Mouse (Mus musculus) kidney, embryonic 16.5 days (tissue): ENCODE measurements around the gene Fam228b. TPM values are rescaled to one million over a fixed set of nuclear protein-coding genes. Genes with fewer than 3 reads are reported as not detected.
"Not testable (repeated sequence)": the region's sequence is repeated elsewhere in the genome, so short reads cannot be mapped to it uniquely, and the experiment has no call there.

Source experiments
- ATAC-seq: fragments of 200-750 bp; cut with Nextera tagmentation; 2 replicates; pipeline ENCODE4 v1.8.0; 2017; ENCODE audit warnings: moderate TSS enrichment; ENCODE audit not compliant: low FRiP score, low TSS enrichment
- H3K27ac ChIP-seq: fragments of 300-500 bp; sonication (generic); 2 replicates; pipeline ENCODE4 v1.5.1; 2014; ENCODE audit warnings: low read length
- H3K27me3 ChIP-seq: fragments of 300-500 bp; sonication (generic); 2 replicates; pipeline ENCODE4 v1.6.1; 2014; ENCODE audit warnings: low read length, control low read depth, mixed read lengths; ENCODE audit not compliant: insufficient read depth
- H3K36me3 ChIP-seq: fragments of 300-500 bp; sonication (generic); 2 replicates; pipeline ENCODE4 v1.6.1; 2014; ENCODE audit warnings: low read length, control low read depth, mixed read lengths; ENCODE audit not compliant: insufficient read depth
- H3K4me1 ChIP-seq: fragments of 300-500 bp; sonication (generic); 2 replicates; pipeline ENCODE4 v1.6.1; 2014; ENCODE audit warnings: low read length, control low read depth, mixed read lengths; ENCODE audit not compliant: insufficient read depth
- H3K4me2 ChIP-seq: fragments of 300-500 bp; sonication (generic); replicated peaks from 2 replicates; pipeline ENCODE4 v1.6.1; 2014; ENCODE audit warnings: low read depth, low read length
- H3K4me3 ChIP-seq: fragments of 300-500 bp; sonication (generic); 2 replicates; pipeline ENCODE4 v1.5.1; 2014; ENCODE audit warnings: mild to moderate bottlenecking, low read length
- H3K9ac ChIP-seq: fragments of 300-500 bp; sonication (generic); replicated peaks from 2 replicates; pipeline ENCODE4 v1.6.1; 2014; ENCODE audit warnings: low read length
- H3K9me3 ChIP-seq: fragments of 300-500 bp; sonication (generic); 2 replicates; pipeline ENCODE4 v1.6.1; 2016; ENCODE audit warnings: low read length, control low read depth
- WGBS: fragments of 180-500 bp; shearing (Covaris S2); extraction: QIAGEN DNeasy Blood & Tissue Kit; methylation state at CpG from one replicate; pipeline ENCODE4 v1.1.7; 2014; 5-methylcytosine and 5-hydroxymethylcytosine counted together
- polyA plus RNA-seq: library from polyadenylated mRNA; unstranded; fragments of >200 nt; fragmentation: Nextera tagmentation; extraction: Ambion mirVana; gene quantifications from 2 replicates; pipeline ENCODE4 v1.2.1, GENCODE M21; 2015

The Fam228b gene
- 1.9 and 4.1 TPM in 2 replicates for polyA plus RNA-seq

DNA sequence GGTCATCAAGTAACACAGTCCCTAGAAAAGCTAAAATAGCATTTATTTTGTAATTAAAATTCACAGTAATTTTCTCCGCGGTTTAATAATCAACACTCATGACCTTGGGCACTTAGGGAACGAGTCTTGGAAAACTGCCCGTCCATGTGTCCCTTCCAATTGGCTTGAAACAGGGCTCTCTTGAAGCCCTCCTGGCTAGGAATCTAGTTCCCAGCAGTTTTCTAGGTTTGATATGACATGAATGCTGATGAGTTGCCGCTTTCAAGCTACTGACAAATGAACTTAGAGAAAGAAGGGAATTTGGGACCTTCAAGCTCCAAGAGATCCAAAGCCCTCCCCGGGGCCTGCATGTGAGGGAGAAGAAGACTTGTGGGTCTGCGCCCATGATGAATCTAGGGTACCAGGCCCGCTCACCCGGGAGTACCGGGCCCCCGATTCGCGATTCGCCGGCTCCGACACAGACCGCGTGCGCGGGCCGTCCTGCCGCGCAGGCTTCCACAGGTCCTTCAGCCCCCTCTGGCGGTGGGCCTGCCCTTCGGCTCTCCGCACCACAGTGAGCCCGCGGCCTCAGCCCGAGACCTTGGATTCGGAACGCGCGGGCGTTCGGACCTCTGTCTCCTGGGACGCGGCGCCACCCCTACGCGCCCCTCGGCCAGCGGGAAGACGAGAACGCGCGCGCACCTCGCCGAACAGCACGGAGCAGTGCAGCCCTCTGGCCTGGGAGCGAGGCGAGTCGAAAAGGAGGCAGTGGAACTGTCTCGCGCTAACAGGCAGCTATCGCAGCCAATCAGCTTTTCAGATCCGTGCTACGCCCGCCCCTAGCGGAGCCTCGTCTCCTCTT lies at the start of gene Fam228b, which contains the start of gene Pfn4:
TSS of gene Fam228b (minus strand) at position 776 of the 841 bp plus-strand sequence.
TSS of gene Pfn4 (plus strand) at position 531 of the 841 bp plus-strand sequence.
- ATAC-seq: peak; percentile 99
- Histone ChIP-seq H3K4me1 (0 out of 2 replicates have a peak, but pooled peaks cover 4% of the 10 kb centered on the region), H3K27me3 (no peaks in the 10 kb centered on the region), H3K9ac (peak within 1 kb of the TSS; percentile 91), H3K36me3 (no peaks in the 10 kb centered on the region), H3K4me2 (peak within 1 kb of the TSS; percentile 69), H3K4me3 (peak within 1 kb of the TSS; percentile 66), H3K9me3 (no peaks in the 10 kb centered on the region), H3K27ac (peak within 1 kb of the TSS; percentile 88)
- WGBS: 3% methylated on average over 61 of the region's 61 CpGs

DNA sequence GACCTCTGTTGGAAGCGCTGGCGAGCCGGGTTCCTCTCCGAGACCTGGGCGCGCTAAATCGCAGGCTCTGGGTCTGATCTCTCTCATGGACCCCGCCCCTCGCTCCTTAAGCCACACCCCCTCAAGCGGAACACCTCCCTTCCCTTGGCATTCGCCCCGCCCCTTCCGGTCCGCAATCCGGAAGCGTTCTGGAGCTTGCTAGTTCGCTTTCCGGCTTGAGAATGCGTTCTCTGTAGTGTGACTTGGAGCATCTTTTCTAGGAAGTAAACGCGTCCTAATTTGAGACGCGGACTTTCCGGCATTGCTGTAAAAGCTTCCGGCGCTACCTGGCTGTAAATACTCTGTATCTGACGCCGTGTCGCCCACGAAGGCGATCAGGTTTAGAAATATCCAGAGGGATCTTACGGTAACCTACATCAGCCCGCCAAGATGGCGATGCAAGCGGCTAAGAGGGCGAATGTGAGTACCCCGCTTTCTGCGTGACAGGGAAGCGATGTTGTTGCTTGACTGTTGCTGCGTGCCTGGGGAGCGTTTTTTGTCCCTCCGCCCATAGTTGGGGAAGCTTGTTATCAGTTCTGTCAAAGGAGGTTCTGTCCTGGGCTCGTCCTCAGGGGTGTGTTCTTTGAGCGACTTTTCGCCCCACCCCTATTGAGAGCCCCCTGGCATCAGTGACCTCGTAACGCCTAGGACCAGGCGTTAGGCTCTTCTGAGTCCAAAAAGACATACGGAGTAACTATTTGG lies 48.5 kb upstream of the Fam228b start, which contains the start of gene Sf3b6:
TSS of gene Sf3b6 (plus strand) at position 184 of the 741 bp plus-strand sequence.
- H3K27ac ChIP-seq: peak within 1 kb of the TSS; percentile 95
- peak within 1 kb of the TSS; percentile 84 for H3K4me3 ChIP-seq
- ATAC-seq: peak; percentile 98
- H3K4me2 ChIP-seq: peak within 1 kb of the TSS; percentile 83
- no peaks in the 10 kb centered on the region for H3K9me3 ChIP-seq
- peaks cover 18% of the 10 kb centered on the region for H3K4me1 ChIP-seq
- no peaks in the 10 kb centered on the region for H3K27me3 ChIP-seq
- peak within 1 kb of the TSS; percentile 87 for H3K9ac ChIP-seq
- H3K36me3 ChIP-seq: peaks cover 21% of the 10 kb centered on the region
- WGBS: under 1% methylated on average over 49 of the region's 49 CpGs

DNA sequence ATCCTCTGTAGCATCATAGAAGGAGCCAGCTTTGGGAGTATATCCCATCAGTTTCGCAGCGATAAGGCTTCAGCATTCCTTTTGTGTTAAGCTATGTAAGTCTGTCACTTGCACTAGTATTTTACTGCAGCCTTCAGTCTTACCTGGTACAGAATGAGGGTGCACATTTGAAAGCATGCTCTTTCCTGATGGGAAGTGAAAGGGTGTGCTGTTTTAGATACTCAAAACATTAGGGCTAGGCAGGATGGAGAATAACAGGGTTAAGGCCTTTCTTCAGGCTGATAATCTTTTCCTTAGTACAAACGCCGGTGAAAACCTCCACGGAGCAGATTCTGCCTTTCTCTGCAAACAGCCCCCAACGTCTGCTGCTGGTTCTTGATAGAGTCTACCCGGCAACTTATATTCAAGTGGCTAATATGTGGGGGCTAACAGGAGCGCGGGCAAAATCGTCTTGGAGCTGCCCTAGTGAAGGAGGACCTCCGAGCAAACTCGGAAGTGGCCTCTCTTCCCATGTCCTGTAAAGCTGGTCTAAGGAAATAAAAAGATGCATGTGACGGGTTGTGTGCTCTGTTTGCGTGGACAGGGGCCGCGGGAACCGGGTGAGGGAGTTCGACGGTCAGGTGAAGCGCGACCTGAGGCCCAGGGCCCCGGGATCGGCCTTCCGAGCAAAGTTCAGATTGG lies 47.8 kb upstream of the Fam228b start:
- Histone ChIP-seq H3K4me2 (peak overlapping the region; percentile 83), H3K9me3 (no peaks in the 10 kb centered on the region), H3K27ac (peak overlapping the region; percentile 95), H3K4me1 (peaks cover 19% of the 10 kb centered on the region), H3K36me3 (peaks cover 14% of the 10 kb centered on the region), H3K27me3 (no peaks in the 10 kb centered on the region), H3K9ac (peak overlapping the region; percentile 87), H3K4me3 (peak overlapping the region; percentile 84)
- peak; percentile 84 for ATAC-seq
- WGBS: 10% methylated on average over 24 of the region's 24 CpGs

DNA sequence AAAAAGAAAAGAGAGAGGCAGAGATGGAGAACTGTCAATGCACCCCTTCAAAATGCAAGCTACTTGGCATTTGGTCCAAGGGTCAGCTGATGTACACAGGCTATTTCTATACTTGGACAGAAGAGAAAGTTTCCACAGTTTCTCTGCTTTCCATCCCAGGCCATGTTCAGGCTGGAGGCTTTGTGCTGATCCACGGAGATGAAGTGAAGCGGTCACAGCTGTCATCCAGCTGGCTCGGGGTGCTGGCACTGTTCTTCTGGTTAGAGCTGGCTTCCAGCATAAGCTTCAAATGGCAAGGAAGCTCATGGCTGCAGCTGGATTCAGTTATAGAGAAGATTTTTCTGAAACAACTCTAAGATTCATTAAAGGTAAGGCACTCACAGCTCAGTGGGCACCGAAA lies 44.6 kb upstream of the Fam228b start:
- H3K27ac ChIP-seq: no peak overlapping the region
- no peak overlapping the region for H3K4me3 ChIP-seq
- ATAC-seq: no peak
- no peaks in the 10 kb centered on the region for H3K27me3 ChIP-seq
- H3K4me1 ChIP-seq: peaks cover 16% of the 10 kb centered on the region
- WGBS: 87% methylated on average over 4 of the region's 4 CpGs
- H3K4me2 ChIP-seq: no peak overlapping the region
- H3K36me3 ChIP-seq: no peaks in the 10 kb centered on the region
- H3K9me3 ChIP-seq: peaks cover 5% of the 10 kb centered on the region
- H3K9ac ChIP-seq: no peak overlapping the region

DNA sequence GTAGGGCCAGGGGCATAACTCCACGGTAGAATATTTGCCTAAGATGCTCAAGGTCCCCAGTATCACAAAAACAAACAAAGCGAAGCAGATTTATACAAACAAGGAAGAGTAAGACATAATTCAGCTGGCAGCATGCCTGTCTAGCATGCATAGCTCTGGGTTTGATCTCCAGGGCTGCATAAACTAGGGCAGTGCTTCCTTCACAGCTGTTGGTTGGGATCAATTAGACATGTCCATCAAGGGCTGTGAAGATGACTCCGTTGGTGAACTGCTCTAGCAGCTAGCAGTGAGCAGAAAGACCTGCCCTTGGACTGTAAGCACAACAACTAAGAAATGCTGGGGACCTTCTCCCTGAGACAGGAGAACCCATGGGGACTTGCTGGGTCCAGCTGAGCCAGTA lies 42.6 kb upstream of the Fam228b start:
- Histone ChIP-seq H3K4me2 (no peak overlapping the region), H3K36me3 (no peaks in the 10 kb centered on the region), H3K4me3 (no peak overlapping the region), H3K27ac (no peak overlapping the region; the same call in 1 of the 2 replicates), H3K9me3 (peaks cover 5% of the 10 kb centered on the region), H3K9ac (no peak overlapping the region), H3K27me3 (no peaks in the 10 kb centered on the region), H3K4me1 (peaks cover 8% of the 10 kb centered on the region)
- peak; percentile 65; the same call in 1 of the 2 replicates for ATAC-seq
- 37% methylated on average over 3 of the region's 3 CpGs for WGBS

DNA sequence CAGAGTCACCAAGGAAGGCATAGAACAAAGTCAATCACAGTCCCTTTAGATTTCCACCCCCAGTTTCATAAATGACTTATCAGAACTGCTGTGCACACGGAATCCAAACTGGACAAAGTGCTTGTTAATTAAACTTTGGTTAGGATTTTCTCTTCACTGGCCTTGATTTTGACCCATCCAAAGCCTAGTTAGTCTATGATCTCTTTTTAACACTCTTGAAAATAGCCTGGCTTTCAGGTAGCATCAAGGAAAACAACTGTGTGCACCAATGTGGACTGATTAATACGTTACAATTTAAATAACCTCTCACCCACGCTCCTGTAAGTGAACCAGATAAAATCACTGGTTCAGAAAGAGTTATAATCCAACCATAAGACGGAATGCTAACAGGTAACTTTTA lies 42.0 kb upstream of the Fam228b start:
- Histone ChIP-seq H3K36me3 (no peaks in the 10 kb centered on the region), H3K9me3 (peaks cover 5% of the 10 kb centered on the region), H3K4me1 (0 out of 2 replicates have a peak, but pooled peaks cover 3% of the 10 kb centered on the region), H3K27me3 (no peaks in the 10 kb centered on the region), H3K9ac (no peak overlapping the region), H3K4me3 (no peak overlapping the region), H3K27ac (no peak overlapping the region), H3K4me2 (no peak overlapping the region)
- ATAC-seq: no peak
- 59% methylated on average over 4 of the region's 4 CpGs for WGBS

DNA sequence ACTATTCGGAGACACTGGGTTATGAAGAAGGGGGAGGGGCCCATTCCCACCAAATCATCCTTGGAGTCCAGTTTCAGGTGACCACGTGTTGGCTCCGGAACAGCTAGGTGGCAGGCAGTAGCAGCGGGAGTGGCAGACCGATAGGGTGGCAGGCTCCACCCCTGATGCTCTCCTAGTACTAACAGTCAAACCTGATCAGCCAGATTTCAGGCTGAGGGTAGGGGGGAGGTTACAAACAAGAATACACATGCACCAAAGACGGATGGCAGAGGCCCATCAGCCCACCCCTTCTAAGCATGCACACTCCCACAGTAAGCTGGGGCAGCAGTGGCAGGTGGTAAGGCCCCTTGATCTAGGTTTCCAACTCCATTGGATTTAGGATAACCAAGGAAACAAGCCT lies 28.4 kb upstream of the Fam228b start:
- not testable (repeated sequence) for H3K4me1 ChIP-seq, H3K27me3 ChIP-seq, ATAC-seq, H3K9ac ChIP-seq, H3K27ac ChIP-seq, H3K36me3 ChIP-seq, H3K4me2 ChIP-seq, H3K9me3 ChIP-seq, H3K4me3 ChIP-seq
- 65% methylated on average over 6 of the region's 6 CpGs for WGBS

DNA sequence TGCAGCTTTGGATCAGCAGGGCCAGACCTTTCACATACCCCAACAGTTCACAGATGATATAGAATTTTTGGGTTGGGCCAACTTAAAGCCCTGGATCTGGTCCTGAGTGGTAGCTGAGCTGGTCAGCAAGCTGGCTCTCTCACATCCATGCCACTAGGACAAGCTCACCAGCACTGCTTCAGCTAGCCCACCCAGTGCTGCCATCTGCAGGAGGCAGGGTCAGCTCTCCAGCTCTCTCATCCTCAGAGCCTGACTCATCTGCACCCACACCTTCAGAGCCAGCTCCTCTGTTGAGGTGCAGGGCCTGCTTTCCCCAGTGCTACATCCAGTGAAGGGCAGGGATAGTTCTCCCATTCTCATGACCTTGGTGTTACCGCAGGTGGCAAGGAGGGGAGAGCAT lies 24.7 kb upstream of the Fam228b start:
- Histone ChIP-seq H3K4me2 (no peak overlapping the region), H3K36me3 (no peaks in the 10 kb centered on the region), H3K9ac (no peak overlapping the region), H3K4me3 (no peak overlapping the region), H3K9me3 (no peaks in the 10 kb centered on the region), H3K27me3 (no peaks in the 10 kb centered on the region), H3K4me1 (no peaks in the 10 kb centered on the region), H3K27ac (no peak overlapping the region)
- WGBS: 80% methylated on average over 1 of the region's 1 CpGs
- ATAC-seq: no peak

DNA sequence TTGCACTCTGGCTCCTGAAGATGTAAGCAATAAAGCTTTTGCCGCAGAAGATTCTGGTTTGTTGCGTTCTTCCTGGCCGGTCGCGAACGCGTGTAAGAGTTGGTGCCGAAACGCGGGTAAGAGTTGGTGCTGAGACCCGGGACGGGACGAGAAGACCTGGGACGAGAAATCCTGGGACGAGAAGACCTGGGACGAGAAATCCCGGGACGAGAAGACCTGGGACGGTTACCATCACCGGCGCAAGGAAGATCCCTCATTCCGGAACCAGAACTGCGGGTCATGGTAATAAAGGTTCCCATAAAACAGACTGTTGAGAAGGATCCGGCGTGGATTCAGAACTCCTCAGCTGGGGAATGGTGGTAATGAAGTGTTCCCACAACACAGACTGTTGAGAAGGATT lies 19.1 kb upstream of the Fam228b start:
- not testable (repeated sequence) for H3K27me3 ChIP-seq, H3K36me3 ChIP-seq, H3K27ac ChIP-seq, H3K4me3 ChIP-seq, H3K4me2 ChIP-seq, H3K9ac ChIP-seq, H3K4me1 ChIP-seq, ATAC-seq, H3K9me3 ChIP-seq
- 94% methylated on average over 25 of the region's 25 CpGs for WGBS
